Mouse (Mus musculus): ENCODE measurements around the gene Tmem201.

- TF ChIP-seq GATA1 (IDR thresholded peaks at IDR 0.05; ENCODE audit: borderline replicate concordance, low read length) (no peak), FLI1 (IDR thresholded peaks at IDR 0.05; ENCODE audit: low read length) (no peak)
Measured at GRCm38 (mm10) chr4:149721163-149721562, 16.7 kb downstream of the Tmem201 start.
